Mouse (Mus musculus) right cerebral cortex, adult 2 months (tissue): ENCODE results near the gene Gm28308.

Source experiments
- DNase-seq, 2 experiments: peaks; one replicate each; pipeline ENCODE4 v3.0.0; 2021 to 2022; ENCODE audit warnings: low spot score in 2 of 2

The Gm28308 gene

GRCm38 (mm10) chr6:52205221-52205620, 7.9 kb downstream of the Gm28308 start:
- no peak for DNase-seq

DNA sequence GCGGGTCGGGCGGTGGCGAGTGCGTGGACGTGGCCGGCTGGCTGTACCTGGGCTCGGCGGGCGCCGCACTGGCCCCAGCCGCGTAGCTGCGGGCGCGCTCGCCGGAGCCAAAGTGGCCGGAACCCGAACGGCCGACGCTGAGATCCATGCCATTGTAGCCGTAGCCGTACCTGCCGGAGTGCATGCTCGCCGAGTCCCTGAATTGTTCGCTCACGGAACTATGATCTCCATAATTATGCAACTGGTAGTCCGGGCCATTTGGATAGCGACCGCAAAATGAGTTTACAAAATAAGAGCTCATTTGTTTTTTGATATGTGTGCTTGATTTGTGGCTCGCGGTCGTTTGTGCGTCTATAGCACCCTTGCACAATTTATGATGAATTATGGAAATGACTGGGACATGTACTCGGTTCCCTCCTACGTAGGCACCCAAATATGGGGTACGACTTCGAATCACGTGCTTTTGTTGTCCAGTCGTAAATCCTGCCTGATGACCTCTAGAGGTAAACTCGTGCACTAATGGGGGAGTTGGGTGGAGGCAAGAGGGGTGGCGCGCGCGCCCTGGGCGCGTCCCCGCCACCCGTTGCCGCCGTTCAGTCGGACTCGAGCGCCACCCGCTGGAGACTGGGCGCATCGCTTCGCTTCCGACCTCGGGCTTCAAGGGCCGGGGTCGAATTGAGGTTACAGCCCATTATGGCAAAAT, 8.9 kb downstream of the Gm28308 start, which contains the start of gene Hoxa5:
TSS of gene Hoxa5 (minus strand) at position 538 of the 703 bp plus-strand sequence.
- no peak for DNase-seq

- no peak for DNase-seq
Measured at GRCm38 (mm10) chr6:52203371-52204049, 9.6 kb downstream of the Gm28308 start.

DNA sequence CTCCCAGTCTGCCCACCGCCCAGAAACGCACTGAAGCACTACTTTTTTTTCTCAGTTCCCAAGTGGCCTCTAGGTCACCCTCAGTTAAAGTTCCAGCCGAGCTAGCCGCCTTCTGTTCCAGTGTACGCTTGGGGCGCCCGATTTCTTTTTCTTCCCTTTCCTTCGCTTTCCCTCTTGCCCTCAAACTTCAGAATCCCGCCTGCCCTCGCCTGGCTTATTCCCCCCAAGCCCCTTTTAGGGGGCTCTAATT, 10.1 kb downstream of the Gm28308 start:
- no peak for DNase-seq

GRCm38 (mm10) chr6:52202362-52203120, 10.6 kb downstream of the Gm28308 start:
- DNase-seq: no peak

GRCm38 (mm10) chr6:52201269-52201668, 11.9 kb downstream of the Gm28308 start:
- no peak for DNase-seq

DNA sequence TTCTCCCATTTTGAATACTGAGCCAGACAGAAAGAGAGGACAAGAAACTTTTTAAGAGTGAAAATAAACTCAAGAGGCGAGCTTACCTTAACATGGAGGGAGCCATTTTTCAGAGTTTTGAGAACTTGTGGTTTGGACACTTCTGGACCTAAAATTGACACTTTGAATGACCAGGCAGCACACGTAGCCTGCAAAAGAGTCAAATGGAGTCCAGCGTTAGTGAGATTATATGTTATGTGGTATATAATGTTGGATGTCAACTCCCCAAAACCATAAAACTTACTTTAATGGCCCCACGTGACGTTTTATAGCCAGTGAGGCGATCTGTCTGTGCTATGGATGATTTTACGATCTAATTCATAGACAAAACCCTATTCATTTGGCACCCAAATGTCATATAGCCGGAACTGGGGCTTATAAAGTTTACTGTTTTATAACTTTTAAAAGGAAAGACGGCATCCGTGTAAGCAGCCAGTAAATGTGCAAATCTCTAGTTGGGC, 12.3 kb downstream of the Gm28308 start:
- DNase-seq: no peak

DNA sequence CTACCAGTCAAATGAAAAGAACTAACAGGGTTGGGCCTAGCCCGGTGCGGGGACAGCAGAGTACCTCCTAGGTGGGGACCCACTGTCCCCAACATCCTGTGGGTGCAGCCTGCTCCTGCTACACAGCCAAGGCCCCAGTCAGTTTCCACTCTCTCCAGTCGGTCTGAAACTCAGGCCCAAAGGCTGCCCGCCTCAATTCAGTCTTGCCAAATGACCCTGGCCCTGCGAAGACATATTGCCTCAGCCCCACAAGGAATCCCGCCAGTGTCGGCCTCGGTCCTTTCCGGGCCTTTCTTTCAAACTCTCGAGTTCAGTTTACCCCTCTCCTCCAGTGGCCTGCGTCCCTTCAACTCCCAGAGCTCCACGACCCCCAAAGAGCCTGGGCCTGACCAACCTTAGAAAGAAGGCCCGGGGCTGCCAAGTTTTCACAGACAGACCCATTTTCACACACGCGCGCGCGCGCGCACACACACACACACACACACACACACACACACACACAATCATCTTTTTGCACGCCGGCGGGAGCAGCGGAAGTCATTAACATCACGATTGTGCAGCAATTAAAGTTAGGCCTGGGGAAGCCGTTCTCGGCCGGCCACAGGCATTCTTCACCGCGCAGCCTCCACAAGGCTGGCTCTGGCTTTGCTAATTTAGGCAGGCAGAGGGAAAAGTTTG, 12.9 kb downstream of the Gm28308 start:
- DNase-seq: no peak

- no peak for DNase-seq
Measured at GRCm38 (mm10) chr6:52197271-52197670, 15.9 kb downstream of the Gm28308 start.

GRCm38 (mm10) chr6:52196811-52197210, 16.3 kb downstream of the Gm28308 start:
- no peak for DNase-seq

GRCm38 (mm10) chr6:52194690-52195089, 18.4 kb downstream of the Gm28308 start:
- no peak for DNase-seq

GRCm38 (mm10) chr6:52191860-52192550, 21.1 kb downstream of the Gm28308 start:
- no peak for DNase-seq

- DNase-seq: no peak
Measured at GRCm38 (mm10) chr6:52190906-52191810, 22.0 kb downstream of the Gm28308 start, which contains the start of gene Hoxa4. Hoxa4 (minus strand) TSS chr6:52191753.

DNA sequence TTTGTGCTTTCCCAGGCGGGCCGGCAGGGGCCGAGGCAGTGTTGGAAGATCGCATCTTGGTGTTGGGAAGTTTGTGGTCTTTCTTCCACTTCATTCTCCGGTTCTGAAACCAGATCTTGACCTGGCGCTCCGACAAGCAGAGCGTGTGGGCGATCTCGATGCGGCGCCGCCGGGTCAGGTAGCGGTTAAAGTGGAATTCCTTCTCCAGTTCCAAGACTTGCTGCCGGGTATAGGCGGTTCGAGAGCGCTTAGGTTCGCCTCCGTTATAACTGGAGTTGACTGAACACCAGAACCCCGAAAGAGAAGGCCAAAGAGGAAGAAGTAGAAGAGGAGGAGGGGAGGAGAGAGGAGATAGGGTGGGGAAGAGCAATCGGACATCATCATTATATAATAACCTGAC, 22.7 kb downstream of the Gm28308 start:
- DNase-seq: no peak

DNA sequence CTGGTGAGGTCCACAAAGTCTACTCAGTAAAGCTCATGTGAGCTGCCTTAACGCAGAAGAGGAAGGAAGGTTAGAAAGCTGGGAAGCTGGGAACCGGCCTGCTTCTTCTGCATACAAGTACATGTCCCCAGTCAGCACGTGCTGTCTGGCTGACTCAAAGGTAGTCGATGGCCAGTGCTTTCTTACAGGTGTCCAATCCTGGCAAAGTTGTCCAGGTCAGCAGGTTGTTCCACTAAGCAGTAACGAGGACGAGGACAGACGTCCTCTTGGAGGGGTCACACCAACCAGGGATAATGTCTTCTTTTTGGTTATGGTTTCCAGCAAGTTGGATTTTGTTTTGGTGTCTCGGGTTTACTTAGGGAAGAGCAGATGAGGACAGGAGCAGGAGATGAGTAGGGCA, 23.2 kb downstream of the Gm28308 start:
- DNase-seq: no peak

GRCm38 (mm10) chr6:52189172-52189591, 24.0 kb downstream of the Gm28308 start:
- DNase-seq: no peak

DNA sequence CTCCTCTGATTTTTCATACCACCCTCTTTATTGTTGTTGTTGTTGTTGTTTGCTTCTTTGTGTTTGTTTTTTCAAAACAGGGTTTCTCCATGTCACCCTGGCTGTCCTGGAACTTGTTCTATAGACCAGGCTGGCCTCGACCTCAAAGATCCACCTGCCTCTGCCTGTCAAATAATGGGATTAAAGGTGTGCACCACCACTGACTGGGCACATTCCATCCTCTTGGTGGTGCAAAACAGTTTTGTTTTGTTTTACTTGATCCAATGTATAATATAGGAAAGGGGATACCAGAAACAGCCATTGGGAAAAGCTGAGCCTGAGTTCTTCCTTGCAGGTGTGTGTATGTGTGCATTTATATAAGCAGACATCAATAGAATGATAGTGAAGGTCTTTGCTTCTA, 26.6 kb downstream of the Gm28308 start:
- DNase-seq: no peak

GRCm38 (mm10) chr6:52185834-52186233, 27.3 kb downstream of the Gm28308 start:
- no peak for DNase-seq

DNA sequence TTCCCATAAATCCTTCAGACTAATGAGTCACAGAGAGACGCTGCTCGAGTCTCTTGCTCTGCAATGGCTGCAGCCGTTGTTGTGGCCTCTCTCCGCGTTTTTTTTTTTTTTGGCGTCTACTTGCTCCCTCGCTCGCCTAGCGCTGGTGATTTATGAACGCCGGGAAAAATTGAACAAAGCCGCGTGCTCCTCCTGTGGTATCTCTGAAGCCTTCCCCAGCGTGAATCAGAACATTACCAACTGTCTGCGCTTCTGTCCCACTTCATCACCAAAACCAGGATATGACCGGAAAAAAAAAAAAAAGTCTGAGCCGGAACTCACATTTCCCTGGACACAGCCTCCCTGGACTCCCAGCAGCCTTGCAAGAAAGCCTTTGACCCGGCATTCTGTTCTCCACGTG, 27.9 kb downstream of the Gm28308 start:
- no peak for DNase-seq

DNA sequence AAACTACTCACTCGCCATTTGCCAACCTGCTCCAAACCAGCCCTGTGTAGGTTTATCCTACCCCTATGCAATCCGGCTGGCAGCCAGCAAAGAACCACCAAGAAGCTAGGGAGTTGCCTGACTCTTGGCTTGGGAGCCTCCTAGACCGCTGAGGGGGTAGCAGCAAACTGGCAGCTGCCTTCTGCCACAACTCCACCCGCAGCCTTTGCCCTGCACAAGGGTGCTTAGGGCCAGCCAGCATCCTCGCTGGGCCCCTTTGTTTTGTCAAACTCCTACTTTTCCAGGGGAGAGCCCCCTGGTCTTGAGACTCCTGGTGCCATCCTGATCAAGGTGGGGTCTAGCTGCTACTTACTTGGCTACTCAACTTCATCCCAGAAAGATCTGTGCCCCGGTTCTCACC, 28.5 kb downstream of the Gm28308 start:
- no peak for DNase-seq
